Mouse (Mus musculus): ENCODE results near the gene Hbb-bh2.

- no peak for TF ChIP-seq CTCF (IDR thresholded peaks at IDR 0.05; ENCODE audit: insufficient read depth, low read length)
- no peak for TF ChIP-seq POLR2A (IDR thresholded peaks at IDR 0.05; ENCODE audit: borderline replicate concordance, extremely low read depth, low read depth, low read length)
Measured at GRCm38 (mm10) chr7:103810746-103811145, 29.6 kb downstream of the Hbb-bh2 start.

Measured in lung, adult 2 months (tissue).